Mouse (Mus musculus) ovary, postnatal 14 days (tissue): ENCODE results near the gene Shisa3.

Source experiments
- DNase-seq: peaks from one replicate; pipeline ENCODE4 v3.0.0; 2022; ENCODE audit warnings: low spot score

Gene Shisa3

GRCm38 (mm10) chr5:67633831-67634268 is 26.2 kb downstream of the Shisa3 start:
- DNase-seq, result no peak

- DNase-seq, result no peak
Observed at GRCm38 (mm10) chr5:67634339-67634738, 26.7 kb downstream of the Shisa3 start.

GRCm38 (mm10) chr5:67640596-67641312 is 33.1 kb downstream of the Shisa3 start:
- DNase-seq, result no peak

- DNase-seq, result no peak
Observed at GRCm38 (mm10) chr5:67641406-67642120, 33.9 kb downstream of the Shisa3 start.

- DNase-seq, result no peak
Observed at GRCm38 (mm10) chr5:67643537-67644255, 36.0 kb downstream of the Shisa3 start.

- no peak for DNase-seq
Observed at GRCm38 (mm10) chr5:67646756-67647529, 39.3 kb downstream of the Shisa3 start.

- no peak for DNase-seq
Observed at GRCm38 (mm10) chr5:67647568-67647967, 39.9 kb downstream of the Shisa3 start.

GRCm38 (mm10) chr5:67649156-67649555 is 41.5 kb downstream of the Shisa3 start:
- no peak for DNase-seq

GRCm38 (mm10) chr5:67650021-67650420 is 42.3 kb downstream of the Shisa3 start:
- DNase-seq, result no peak

GRCm38 (mm10) chr5:67652468-67652867 is 44.8 kb downstream of the Shisa3 start:
- no peak for DNase-seq

GRCm38 (mm10) chr5:67653543-67653942 is 45.9 kb downstream of the Shisa3 start:
- DNase-seq, result no peak

- DNase-seq, result no peak
Observed at GRCm38 (mm10) chr5:67654572-67654971, 46.9 kb downstream of the Shisa3 start.

GRCm38 (mm10) chr5:67655696-67656519 is 48.2 kb downstream of the Shisa3 start:
- no peak for DNase-seq

GRCm38 (mm10) chr5:67656821-67657259 is 49.2 kb downstream of the Shisa3 start:
- no peak for DNase-seq

- DNase-seq, result no peak
Observed at GRCm38 (mm10) chr5:67659864-67660263, 52.2 kb downstream of the Shisa3 start.

GRCm38 (mm10) chr5:67662715-67663114 is 55.0 kb downstream of the Shisa3 start:
- DNase-seq, result no peak

GRCm38 (mm10) chr5:67669436-67669896 is 61.8 kb downstream of the Shisa3 start:
- DNase-seq, result no peak

GRCm38 (mm10) chr5:67670158-67670557 is 62.5 kb downstream of the Shisa3 start:
- DNase-seq, result no peak

GRCm38 (mm10) chr5:67673008-67673407 is 65.3 kb downstream of the Shisa3 start:
- DNase-seq, result no peak
